Mouse (Mus musculus) liver, embryonic 15.5 days (tissue): ENCODE data around the gene Traf3. TPM values are rescaled to one million over a fixed set of nuclear protein-coding genes. Genes with fewer than 3 reads are reported as not detected.
A peak's percentile ranks its signal among the peaks of the same experiment; 100 is the strongest.

ENCODE experiments used
- ATAC-seq: fragments of 200-750 bp; cut with Nextera tagmentation; 2 replicates; pipeline ENCODE4 v1.8.0; 2017; ENCODE audit warnings: moderate number of reproducible peaks, mild to moderate bottlenecking, moderate library complexity; ENCODE audit not compliant: insufficient read depth
- H3K27ac ChIP-seq: fragments of 300-500 bp; sonication (generic); replicated peaks from 2 replicates; pipeline ENCODE4 v1.5.1; 2015; ENCODE audit warnings: mild to moderate bottlenecking, inconsistent platforms
- H3K27me3 ChIP-seq: fragments of 300-500 bp; sonication (generic); 2 replicates; pipeline ENCODE4 v1.6.1; 2015; ENCODE audit warnings: mild to moderate bottlenecking, inconsistent platforms
- H3K36me3 ChIP-seq: fragments of 300-500 bp; sonication (generic); replicated peaks from 2 replicates; pipeline ENCODE4 v1.6.1; 2015; ENCODE audit warnings: moderate library complexity, mild to moderate bottlenecking, inconsistent platforms
- H3K4me1 ChIP-seq: fragments of 300-500 bp; sonication (generic); replicated peaks from 2 replicates; pipeline ENCODE4 v1.6.1; 2015; ENCODE audit warnings: inconsistent platforms
- H3K4me2 ChIP-seq: fragments of 300-500 bp; sonication (generic); 2 replicates; pipeline ENCODE4 v1.6.1; 2015; ENCODE audit warnings: moderate library complexity, mild to moderate bottlenecking, inconsistent platforms
- H3K4me3 ChIP-seq: fragments of 300-500 bp; sonication (generic); replicated peaks from 2 replicates; pipeline ENCODE4 v1.5.1; 2015; ENCODE audit warnings: mild to moderate bottlenecking, inconsistent platforms
- H3K9ac ChIP-seq: fragments of 300-500 bp; sonication (generic); 2 replicates; pipeline ENCODE4 v1.6.1; 2015; ENCODE audit warnings: moderate library complexity, mild to moderate bottlenecking, inconsistent platforms
- H3K9me3 ChIP-seq: fragments of 300-500 bp; sonication (generic); replicated peaks from 2 replicates; pipeline ENCODE4 v1.6.1; 2016; ENCODE audit warnings: inconsistent platforms
- WGBS: fragments of 180-500 bp; shearing (Covaris S2); methylation state at CpG from one replicate; pipeline ENCODE4 v1.1.7; 2015; ENCODE audit warnings: mixed read lengths; ENCODE audit not compliant: insufficient replicate concordance; 5-methylcytosine and 5-hydroxymethylcytosine counted together
- polyA plus RNA-seq: library from polyadenylated mRNA; unstranded; fragments of >200 nt; fragmentation: Nextera tagmentation; extraction: Ambion mirVana; gene quantifications from 2 replicates; pipeline ENCODE4 v1.2.1, GENCODE M21; 2015

The Traf3 gene
- 2.2 and 2.3 TPM in 2 replicates for polyA plus RNA-seq

DNA sequence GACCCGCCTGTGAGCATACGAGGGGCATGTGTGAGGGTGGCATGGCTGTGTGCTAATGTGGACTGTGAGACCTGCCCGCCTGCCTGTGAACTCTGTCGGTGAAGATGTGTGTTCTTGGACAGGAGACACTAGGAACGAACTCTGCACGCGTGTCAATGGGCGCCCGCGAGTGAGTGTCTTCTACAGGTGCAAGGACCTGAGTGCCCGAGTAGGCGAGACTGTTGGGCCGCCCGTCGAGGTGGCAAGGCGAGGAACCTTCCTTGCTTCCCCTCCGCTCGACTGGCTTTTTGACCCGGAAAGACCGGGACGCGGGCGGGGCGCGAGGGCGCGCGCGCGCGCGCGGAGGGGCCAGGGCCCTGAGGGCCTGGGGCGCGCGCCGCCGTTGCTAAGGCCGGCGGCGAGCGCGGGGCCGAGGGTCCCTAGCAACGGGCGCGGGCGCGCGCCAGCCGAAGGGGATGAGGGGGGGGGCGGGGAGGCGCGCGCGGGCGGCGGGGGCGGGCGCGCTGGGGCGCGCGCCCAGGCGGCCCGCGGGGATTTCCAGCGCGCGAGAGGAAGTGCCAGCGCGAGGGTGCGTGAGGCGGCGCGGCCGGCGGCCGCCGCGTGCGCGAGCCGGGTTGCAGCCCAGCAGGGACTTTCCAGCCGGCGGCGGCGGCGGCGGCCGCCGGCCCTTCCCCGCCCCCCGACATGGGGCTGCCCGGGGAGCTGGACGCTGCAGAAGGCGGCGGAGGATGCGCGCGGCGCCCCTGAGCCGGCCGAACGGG lies at the start of gene Traf3:
Gene Traf3 (plus strand): TSS at position 540 of the 761 bp plus-strand sequence.
- peaks cover 8% of the 10 kb centered on the region; the same call in 1 of the 2 replicates for H3K27me3 ChIP-seq
- WGBS = 2% methylated on average over 98 of the region's 105 CpGs
- peak within 1 kb of the TSS; percentile 86 for H3K4me2 ChIP-seq
- ATAC-seq = peak; percentile 57
- H3K9me3 ChIP-seq = no peaks in the 10 kb centered on the region
- H3K4me3 ChIP-seq = peak within 1 kb of the TSS; percentile 70
- H3K27ac ChIP-seq = peak within 1 kb of the TSS; percentile 68
- H3K9ac ChIP-seq = peak within 1 kb of the TSS; percentile 60
- H3K4me1 ChIP-seq = peaks cover 62% of the 10 kb centered on the region
- H3K36me3 ChIP-seq = no peaks in the 10 kb centered on the region

DNA sequence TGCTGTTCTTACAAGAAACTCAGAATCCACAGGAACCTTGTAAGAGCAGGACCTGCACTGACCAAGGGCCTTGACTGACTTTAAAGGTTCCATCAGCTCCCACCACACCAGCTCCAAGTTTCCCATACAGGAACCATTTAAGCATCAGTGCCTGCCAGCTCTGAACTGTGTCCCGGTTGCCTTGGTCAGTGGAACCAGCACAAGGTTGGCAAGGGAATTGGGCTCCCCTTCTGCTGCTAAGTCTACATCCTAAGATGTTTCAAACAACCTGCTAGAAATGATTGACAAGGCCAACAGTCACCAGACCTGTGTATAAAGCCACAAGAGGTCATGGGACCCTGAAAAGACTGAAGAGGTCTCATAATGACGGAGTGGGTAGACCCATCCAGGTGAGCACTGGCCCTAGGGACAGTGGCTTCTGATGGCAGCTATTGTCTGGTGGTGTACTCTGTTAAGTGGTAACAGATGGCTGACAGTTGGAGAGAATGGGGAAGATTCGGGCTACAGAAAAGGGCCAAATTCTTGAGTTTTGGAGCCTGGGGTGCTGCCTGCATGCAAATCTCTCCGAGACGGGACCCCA lies 46.6 kb upstream of the Traf3 start:
- WGBS = 83% methylated on average over 5 of the region's 5 CpGs

GRCm38 (mm10) chr12:111120976-111121645 lies 45.1 kb upstream of the Traf3 start:
- Histone ChIP-seq H3K27ac (no peak overlapping the region), H3K4me2 (no peak overlapping the region), H3K27me3 (no peaks in the 10 kb centered on the region), H3K4me3 (no peak overlapping the region), H3K9ac (no peak overlapping the region), H3K36me3 (peaks cover 26% of the 10 kb centered on the region), H3K9me3 (no peaks in the 10 kb centered on the region), H3K4me1 (no peaks in the 10 kb centered on the region)
- no peak for ATAC-seq
- WGBS = 78% methylated on average over 9 of the region's 9 CpGs

More for the DNA sequence above, 46.6 kb upstream of the Traf3 start:
- H3K27ac ChIP-seq = no peak overlapping the region
- no peak overlapping the region for H3K4me3 ChIP-seq
- H3K9me3 ChIP-seq = no peaks in the 10 kb centered on the region
- no peak overlapping the region for H3K4me2 ChIP-seq
- H3K36me3 ChIP-seq = peaks cover 37% of the 10 kb centered on the region
- no peak for ATAC-seq
- H3K27me3 ChIP-seq = no peaks in the 10 kb centered on the region
- no peaks in the 10 kb centered on the region for H3K4me1 ChIP-seq
- no peak overlapping the region for H3K9ac ChIP-seq

- no peak for ATAC-seq
- peaks cover 14% of the 10 kb centered on the region for H3K36me3 ChIP-seq
These were observed 43.8 kb upstream of the Traf3 start for GRCm38 (mm10) chr12:111122332-111122852.

GRCm38 (mm10) chr12:111124601-111125260 lies 41.4 kb upstream of the Traf3 start:
- no peaks in the 10 kb centered on the region for H3K27me3 ChIP-seq
- 74% methylated on average over 14 of the region's 14 CpGs for WGBS
- H3K36me3 ChIP-seq = no peaks in the 10 kb centered on the region; the same call in 1 of the 2 replicates
- ATAC-seq = no peak
- H3K9me3 ChIP-seq = no peaks in the 10 kb centered on the region
- H3K4me3 ChIP-seq = no peak overlapping the region
- H3K9ac ChIP-seq = no peak overlapping the region
- H3K4me1 ChIP-seq = no peaks in the 10 kb centered on the region
- no peak overlapping the region for H3K27ac ChIP-seq
- H3K4me2 ChIP-seq = no peak overlapping the region

More at GRCm38 (mm10) chr12:111122332-111122852, 43.8 kb upstream of the Traf3 start:
- no peaks in the 10 kb centered on the region for H3K27me3 ChIP-seq
- no peaks in the 10 kb centered on the region for H3K9me3 ChIP-seq
- H3K4me3 ChIP-seq = no peak overlapping the region
- H3K27ac ChIP-seq = no peak overlapping the region
- no peak overlapping the region for H3K9ac ChIP-seq
- no peaks in the 10 kb centered on the region for H3K4me1 ChIP-seq
- H3K4me2 ChIP-seq = no peak overlapping the region

DNA sequence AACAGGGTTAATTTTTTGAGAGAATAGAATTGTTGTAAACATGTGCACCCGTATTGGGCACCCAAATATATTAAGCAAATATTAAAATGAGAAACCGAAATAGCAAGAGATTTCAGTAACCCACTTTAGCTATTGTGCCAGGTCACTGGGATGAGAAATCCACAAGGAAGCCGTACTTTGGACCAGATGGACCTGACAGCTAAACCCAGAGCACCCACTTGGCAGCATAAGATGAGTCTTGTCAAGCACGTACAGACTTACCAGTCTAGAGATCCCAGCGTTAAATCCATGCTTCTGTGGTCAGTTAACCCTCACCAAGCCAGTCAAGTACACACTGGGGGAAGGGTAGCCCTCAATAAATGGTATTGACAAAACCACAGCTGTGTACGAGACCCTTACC lies 40.5 kb upstream of the Traf3 start:
- Histone ChIP-seq H3K4me3 (no peak overlapping the region), H3K36me3 (no peaks in the 10 kb centered on the region), H3K27ac (no peak overlapping the region), H3K27me3 (no peaks in the 10 kb centered on the region), H3K9ac (no peak overlapping the region), H3K4me2 (no peak overlapping the region), H3K9me3 (no peaks in the 10 kb centered on the region), H3K4me1 (no peaks in the 10 kb centered on the region)
- WGBS = 67% methylated on average over 6 of the region's 6 CpGs
- ATAC-seq = no peak

GRCm38 (mm10) chr12:111134169-111134568 lies 32.0 kb upstream of the Traf3 start:
- H3K27me3 ChIP-seq = no peaks in the 10 kb centered on the region
- H3K9me3 ChIP-seq = no peaks in the 10 kb centered on the region
- H3K9ac ChIP-seq = no peak overlapping the region
- WGBS = 58% methylated on average over 7 of the region's 7 CpGs
- no peak for ATAC-seq
- peaks cover 5% of the 10 kb centered on the region for H3K4me1 ChIP-seq
- no peak overlapping the region for H3K4me2 ChIP-seq
- no peak overlapping the region for H3K4me3 ChIP-seq
- no peaks in the 10 kb centered on the region for H3K36me3 ChIP-seq
- H3K27ac ChIP-seq = no peak overlapping the region

GRCm38 (mm10) chr12:111134791-111135733 lies 31.1 kb upstream of the Traf3 start:
- Histone ChIP-seq H3K4me1 (peaks cover 5% of the 10 kb centered on the region), H3K36me3 (no peaks in the 10 kb centered on the region), H3K9me3 (no peaks in the 10 kb centered on the region), H3K9ac (no peak overlapping the region), H3K27ac (no peak overlapping the region), H3K4me2 (no peak overlapping the region), H3K27me3 (no peaks in the 10 kb centered on the region), H3K4me3 (no peak overlapping the region)
- 66% methylated on average over 19 of the region's 19 CpGs for WGBS
- ATAC-seq = no peak

GRCm38 (mm10) chr12:111135953-111136352 lies 30.2 kb upstream of the Traf3 start:
- H3K36me3 ChIP-seq = no peaks in the 10 kb centered on the region
- peaks cover 5% of the 10 kb centered on the region for H3K4me1 ChIP-seq
- no peak overlapping the region for H3K4me2 ChIP-seq
- H3K4me3 ChIP-seq = no peak overlapping the region
- H3K9ac ChIP-seq = no peak overlapping the region
- no peaks in the 10 kb centered on the region for H3K9me3 ChIP-seq
- H3K27ac ChIP-seq = no peak overlapping the region
- H3K27me3 ChIP-seq = no peaks in the 10 kb centered on the region
- 56% methylated on average over 3 of the region's 3 CpGs for WGBS
- ATAC-seq = no peak

GRCm38 (mm10) chr12:111137079-111137478 lies 29.1 kb upstream of the Traf3 start:
- no peak overlapping the region for H3K9ac ChIP-seq
- H3K4me2 ChIP-seq = no peak overlapping the region
- H3K36me3 ChIP-seq = no peaks in the 10 kb centered on the region
- H3K4me3 ChIP-seq = no peak overlapping the region
- no peaks in the 10 kb centered on the region for H3K27me3 ChIP-seq
- WGBS = 40% methylated on average over 2 of the region's 2 CpGs
- no peak for ATAC-seq
- no peaks in the 10 kb centered on the region for H3K9me3 ChIP-seq
- H3K4me1 ChIP-seq = peaks cover 5% of the 10 kb centered on the region
- no peak overlapping the region for H3K27ac ChIP-seq
